Mouse (Mus musculus) kidney, embryonic 14.5 days (tissue): ENCODE data around the gene Scgb3a1. TPM values are rescaled to one million over a fixed set of nuclear protein-coding genes. Genes with fewer than 3 reads are reported as not detected.
A peak's percentile ranks its signal among the peaks of the same experiment; 100 is the strongest.

Experiments
- ATAC-seq: fragments of 200-750 bp; cut with Nextera tagmentation; 2 replicates; pipeline ENCODE4 v1.8.0; 2017; ENCODE audit warnings: moderate number of reproducible peaks, mild to moderate bottlenecking, moderate TSS enrichment, moderate library complexity; ENCODE audit not compliant: low FRiP score, low TSS enrichment
- H3K27ac ChIP-seq: fragments of 300-500 bp; sonication (generic); 2 replicates; pipeline ENCODE4 v1.5.1; 2014; ENCODE audit warnings: low read depth, mild to moderate bottlenecking, low read length, moderate library complexity, mixed read lengths
- H3K27me3 ChIP-seq: fragments of 300-500 bp; sonication (generic); 2 replicates; pipeline ENCODE4 v1.6.1; 2014; ENCODE audit warnings: mild to moderate bottlenecking, low read length; ENCODE audit not compliant: control insufficient read depth, insufficient read depth
- H3K36me3 ChIP-seq: fragments of 300-500 bp; sonication (generic); 2 replicates; pipeline ENCODE4 v1.6.1; 2014; ENCODE audit warnings: low read length, mixed read lengths; ENCODE audit not compliant: control insufficient read depth, insufficient read depth
- H3K4me1 ChIP-seq: fragments of 300-500 bp; sonication (generic); 2 replicates; pipeline ENCODE4 v1.6.1; 2014; ENCODE audit warnings: low read length, mixed read lengths; ENCODE audit not compliant: control insufficient read depth, insufficient read depth
- H3K4me2 ChIP-seq: fragments of 300-500 bp; sonication (generic); replicated peaks from 2 replicates; pipeline ENCODE4 v1.6.1; 2014; ENCODE audit warnings: low read depth, mild to moderate bottlenecking, low read length
- H3K4me3 ChIP-seq: fragments of 300-500 bp; sonication (generic); 2 replicates; pipeline ENCODE4 v1.5.1; 2014; ENCODE audit warnings: mild to moderate bottlenecking, low read length
- H3K9ac ChIP-seq: fragments of 300-500 bp; sonication (generic); 2 replicates; pipeline ENCODE4 v1.6.1; 2014; ENCODE audit warnings: low read depth, mild to moderate bottlenecking, low read length, moderate library complexity
- H3K9me3 ChIP-seq: fragments of 300-500 bp; sonication (generic); 2 replicates; pipeline ENCODE4 v1.6.1; 2016; ENCODE audit warnings: low read length; ENCODE audit not compliant: control insufficient read depth
- WGBS: fragments of 180-500 bp; shearing (Covaris S2); extraction: QIAGEN DNeasy Blood & Tissue Kit; methylation state at CpG from one replicate; pipeline ENCODE4 v1.1.7; 2014; 5-methylcytosine and 5-hydroxymethylcytosine counted together
- polyA plus RNA-seq: library from polyadenylated mRNA; unstranded; fragments of >200 nt; fragmentation: Nextera tagmentation; extraction: Ambion mirVana; gene quantifications from 2 replicates; pipeline ENCODE4 v1.2.1, GENCODE M21; 2014

The Scgb3a1 gene
- polyA plus RNA-seq, 1 experiment from 2014 or later = not detected

DNA sequence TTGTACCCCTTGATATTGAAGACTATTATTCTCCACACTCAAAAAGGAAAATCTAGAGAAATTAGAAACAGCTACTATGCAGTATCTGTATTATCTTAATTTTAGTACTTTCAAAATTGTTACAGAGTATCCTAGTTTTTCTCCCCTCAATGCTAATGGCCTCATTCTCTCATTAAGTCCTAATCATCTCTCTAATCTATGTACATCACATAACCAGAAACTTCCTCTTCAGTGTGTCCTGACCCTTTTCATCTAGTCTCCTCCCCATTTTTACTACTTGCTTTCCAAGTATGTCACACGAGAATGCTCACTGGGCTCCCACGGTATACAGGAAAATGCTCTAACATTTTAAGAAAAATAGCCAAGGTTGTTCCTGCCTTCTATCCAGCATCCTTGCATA, 44.4 kb downstream of the Scgb3a1 start:
- Histone ChIP-seq H3K4me3 (no peak overlapping the region), H3K36me3 (peaks cover 25% of the 10 kb centered on the region; the same call in 1 of the 2 replicates), H3K27ac (no peak overlapping the region), H3K9me3 (no peaks in the 10 kb centered on the region), H3K4me1 (peaks cover 11% of the 10 kb centered on the region; the same call in 1 of the 2 replicates), H3K27me3 (no peaks in the 10 kb centered on the region), H3K4me2 (no peak overlapping the region), H3K9ac (no peak overlapping the region)
- WGBS = 71% methylated on average over 2 of the region's 2 CpGs
- ATAC-seq = no peak

GRCm38 (mm10) chr11:49710664-49711063, 47.3 kb downstream of the Scgb3a1 start:
- H3K4me3 ChIP-seq = peak overlapping the region; percentile 99
- no peak overlapping the region for H3K27ac ChIP-seq
- no peak for ATAC-seq
- peaks cover 19% of the 10 kb centered on the region for H3K4me1 ChIP-seq
- H3K9ac ChIP-seq = no peak overlapping the region
- peak overlapping the region; percentile 81 for H3K4me2 ChIP-seq
- H3K9me3 ChIP-seq = no peaks in the 10 kb centered on the region
- H3K36me3 ChIP-seq = peaks cover 15% of the 10 kb centered on the region; the same call in 1 of the 2 replicates
- 74% methylated on average over 2 of the region's 2 CpGs for WGBS
- H3K27me3 ChIP-seq = no peaks in the 10 kb centered on the region

- H3K9ac ChIP-seq = peak overlapping the region; percentile 99
- H3K4me2 ChIP-seq = peak overlapping the region; percentile 81
- peaks cover 4% of the 10 kb centered on the region; the same call in 1 of the 2 replicates for H3K36me3 ChIP-seq
- peak overlapping the region; percentile 99 for H3K4me3 ChIP-seq
- peak; percentile 58 for ATAC-seq
- no peaks in the 10 kb centered on the region for H3K27me3 ChIP-seq
- peaks cover 19% of the 10 kb centered on the region for H3K4me1 ChIP-seq
- H3K9me3 ChIP-seq = no peaks in the 10 kb centered on the region
- H3K27ac ChIP-seq = peak overlapping the region; percentile 94
- WGBS = under 1% methylated on average over 35 of the region's 70 CpGs
Measured at GRCm38 (mm10) chr11:49711981-49712554, 48.7 kb downstream of the Scgb3a1 start.

- under 1% methylated on average over 45 of the region's 65 CpGs for WGBS
- H3K27me3 ChIP-seq = no peaks in the 10 kb centered on the region
- peak; percentile 97 for ATAC-seq
- peak within 1 kb of the TSS; percentile 99 for H3K9ac ChIP-seq
- peak within 1 kb of the TSS; percentile 94 for H3K27ac ChIP-seq
- peak within 1 kb of the TSS; percentile 99 for H3K4me3 ChIP-seq
- H3K4me2 ChIP-seq = peak within 1 kb of the TSS; percentile 81
- H3K4me1 ChIP-seq = peaks cover 19% of the 10 kb centered on the region
- no peaks in the 10 kb centered on the region for H3K9me3 ChIP-seq
- H3K36me3 ChIP-seq = no peaks in the 10 kb centered on the region; the same call in 1 of the 2 replicates
Measured at GRCm38 (mm10) chr11:49712555-49713335, 49.3 kb downstream of the Scgb3a1 start, which contains the start of gene Cnot6. TSS of gene Cnot6 (minus strand) at chr11:49712723.

DNA sequence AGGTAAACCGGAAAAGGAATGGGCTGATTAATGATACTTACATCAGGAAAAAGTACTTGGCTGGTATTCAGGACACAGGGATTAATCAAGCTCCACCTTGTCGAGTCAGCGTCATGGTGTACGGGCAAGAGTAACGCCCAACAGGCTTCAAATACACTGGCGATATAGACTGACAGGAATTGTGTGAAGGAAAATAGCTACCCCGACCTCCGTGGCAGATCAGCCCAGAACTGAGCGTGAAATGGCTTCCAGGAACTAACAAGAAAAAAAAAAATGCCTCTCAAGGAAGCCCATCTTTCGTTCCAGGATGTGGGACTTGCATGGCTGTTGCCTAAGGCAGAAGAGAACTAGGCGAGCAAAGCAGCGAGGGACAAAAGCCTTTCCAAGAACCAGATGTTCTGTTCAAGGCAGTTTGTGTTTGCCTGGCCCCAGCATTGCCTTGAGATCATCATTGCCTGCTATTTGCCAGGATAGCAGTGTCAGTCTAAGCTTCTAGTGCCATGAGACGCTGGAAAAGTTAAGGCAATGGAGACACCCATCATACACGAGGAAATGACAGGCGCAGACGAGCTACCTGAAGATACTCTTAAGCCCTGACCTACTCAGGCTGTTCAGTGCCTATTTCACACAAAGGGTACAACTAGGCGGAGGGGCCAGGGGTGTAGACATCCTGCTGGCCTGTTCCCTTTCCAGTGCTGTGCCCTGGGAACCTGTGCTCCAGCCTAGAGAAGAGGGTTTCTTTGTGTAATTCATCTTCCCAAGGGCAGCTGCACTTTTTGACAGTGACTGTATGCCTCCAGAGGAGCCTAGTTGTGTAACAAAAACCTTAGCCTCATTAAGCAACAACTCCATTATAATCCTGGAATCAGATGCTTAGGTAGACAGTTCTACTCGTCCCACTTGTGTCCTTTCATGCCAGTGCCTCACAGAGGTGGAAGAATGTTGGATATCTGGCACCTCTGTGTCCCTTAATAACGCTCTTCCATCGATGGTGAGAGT, 50.2 kb downstream of the Scgb3a1 start:
- H3K4me2 ChIP-seq = peak overlapping the region; percentile 81
- peak overlapping the region; percentile 99 for H3K9ac ChIP-seq
- H3K9me3 ChIP-seq = no peaks in the 10 kb centered on the region
- H3K4me1 ChIP-seq = peaks cover 19% of the 10 kb centered on the region
- H3K36me3 ChIP-seq = no peaks in the 10 kb centered on the region; the same call in 1 of the 2 replicates
- H3K4me3 ChIP-seq = peak overlapping the region; percentile 99
- H3K27ac ChIP-seq = peak overlapping the region; percentile 94
- peak; percentile 20 for ATAC-seq
- no peaks in the 10 kb centered on the region for H3K27me3 ChIP-seq
- 30% methylated on average over 20 of the region's 20 CpGs for WGBS

Other genes with a start within 250 kb of the Scgb3a1 start
- gene Olfr1389, start 240.5 kb upstream of the Scgb3a1 start, polyA plus RNA-seq = not detected in 2 replicates
- 0.11 TPM in 2 replicates for gene Olfr1388, start 227.0 kb upstream of the Scgb3a1 start, polyA plus RNA-seq
- not detected in 2 replicates for gene Olfr1387, start 208.3 kb upstream of the Scgb3a1 start, polyA plus RNA-seq
- not detected in 2 replicates for gene Olfr1386, start 198.6 kb upstream of the Scgb3a1 start, polyA plus RNA-seq
- not detected in 2 replicates for gene Olfr1385, start 174.5 kb upstream of the Scgb3a1 start, polyA plus RNA-seq
- not detected in 2 replicates for gene Olfr1384, start 156.9 kb upstream of the Scgb3a1 start, polyA plus RNA-seq
- gene Olfr1383, start 144.0 kb upstream of the Scgb3a1 start, polyA plus RNA-seq = not detected in 2 replicates
- not detected in 2 replicates for gene Olfr1382, start 135.4 kb upstream of the Scgb3a1 start, polyA plus RNA-seq
- 0.06 TPM in 1 of 2 replicates, not detected in the other for gene Olfr1381, start 120.2 kb upstream of the Scgb3a1 start, polyA plus RNA-seq
- gene Olfr1380, start 106.7 kb upstream of the Scgb3a1 start, polyA plus RNA-seq = not detected in 2 replicates
- 6.5 and 10.6 TPM in 2 replicates for gene Flt4, start 54.3 kb upstream of the Scgb3a1 start, polyA plus RNA-seq
- gene Cnot6, start 49.1 kb downstream of the Scgb3a1 start, polyA plus RNA-seq = 75.3 and 77.4 TPM in 2 replicates
- 8.1 and 12.6 TPM in 2 replicates for gene Gfpt2, start 130.6 kb downstream of the Scgb3a1 start, polyA plus RNA-seq
- gene Mapk9, start 183.1 kb downstream of the Scgb3a1 start, polyA plus RNA-seq = 19.3 and 33.9 TPM in 2 replicates
- gene Rasgef1c, start 238.2 kb downstream of the Scgb3a1 start, polyA plus RNA-seq = not detected in 2 replicates